Mouse (Mus musculus): Measurements from ENCODE around the gene Tenm4. TPM values are rescaled to one million over a fixed set of nuclear protein-coding genes. Genes with fewer than 3 reads are reported as not detected.

The Tenm4 gene
- total and polyA plus RNA-seq, 3 experiments, result 0.03 to 0.26 (median 0.04) TPM

- in situ Hi-C loops (cut with MboI; ENCODE audit: low pct_ligation_motif_present, low pct_unique_long_range_greater_than_20kb, low sequenced_read_pairs), result no loop called here
- Histone ChIP-seq H3K79me2 (replicated peaks; ENCODE audit: control insufficient read depth, extremely low read depth, insufficient read depth, poor library complexity, severe bottlenecking) (no peaks in the 10 kb centered on the region), H3K9me3 (replicated peaks; ENCODE audit: low read length) (no peaks in the 10 kb centered on the region), H3K27ac (ENCODE audit: insufficient read depth, low read depth) (no peak overlapping the region), H3K9ac (ENCODE audit: insufficient read depth, low read depth) (no peak overlapping the region), H3K4me3 (replicated peaks in 1 of 3; ENCODE audit: low read depth in 2 of 3, low read length in 2 of 3, poor library complexity in 1 of 3) (no peak overlapping the region), H3K4me1 (ENCODE audit: control insufficient read depth in 1 of 2, insufficient read depth in 2 of 2) (peaks cover 0 to 5% of the 10 kb centered on the region in 2 experiments; a peak in 2 of 4 replicates), H3K36me3 (replicated peaks in 1 of 2; ENCODE audit: control insufficient read depth in 1 of 2, insufficient read depth in 1 of 2, low read length in 1 of 2) (no peaks in the 10 kb centered on the region), H3K4me2 (ENCODE audit: insufficient read depth, low read depth, poor library complexity, severe bottlenecking) (no peak overlapping the region), H3K27me3 (replicated peaks) (no peaks in the 10 kb centered on the region)
- dilution Hi-C loops (cut with MboI; ENCODE audit: extremely low pct_ligation_motif_present, extremely low pct_unique_long_range_greater_than_20kb, low sequenced_read_pairs), result no loop called here
- DNase-seq (ENCODE audit: extremely low read depth), result no peak
- TF ChIP-seq IRF4 (IDR thresholded peaks at IDR 0.05; ENCODE audit: low read depth, low read length), result no peak
- no peak for TF ChIP-seq ZMIZ1 (IDR thresholded peaks at IDR 0.05; ENCODE audit: low read depth, low read length)
- no peak for TF ChIP-seq ZC3H11A (IDR thresholded peaks at IDR 0.05; ENCODE audit: low read depth, low read length)
- TF ChIP-seq ELF1 (IDR thresholded peaks at IDR 0.05; ENCODE audit: low read depth, low read length), result no peak
- no peak for TF ChIP-seq MXI1 (IDR thresholded peaks at IDR 0.05; ENCODE audit: low read depth, low read length)
- TF ChIP-seq MAFK (IDR thresholded peaks at IDR 0.05; ENCODE audit: insufficient replicate concordance, low read length), result no peak
- TF ChIP-seq USF1 (IDR thresholded peaks at IDR 0.05; ENCODE audit: low read depth, low read length), result no peak
- no peak for TF ChIP-seq SMC3 (IDR thresholded peaks at IDR 0.05; ENCODE audit: low read depth, low read length)
- no peak for TF ChIP-seq CTCF (conservative IDR thresholded peaks at IDR 0.05 in 1 of 2, IDR thresholded peaks at IDR 0.05 in 1 of 2; ENCODE audit: low read depth in 2 of 2, low read length in 2 of 2)
- no peak for TF ChIP-seq ZNF384 (IDR thresholded peaks at IDR 0.05; ENCODE audit: low read depth, low read length)
- no peak for TF ChIP-seq CHD2 (IDR thresholded peaks at IDR 0.05; ENCODE audit: low read length)
- no peak for TF ChIP-seq NELFE (IDR thresholded peaks at IDR 0.05; ENCODE audit: low read depth, low read length)
- no peak for TF ChIP-seq CHD1 (IDR thresholded peaks at IDR 0.05; ENCODE audit: low read depth, low read length)
- TF ChIP-seq E2F4 (IDR thresholded peaks at IDR 0.05; ENCODE audit: insufficient replicate concordance, low read depth, low read length), result no peak
- no peak for TF ChIP-seq TBP (conservative IDR thresholded peaks at IDR 0.05; ENCODE audit: low read depth, low read length)
- no peak for TF ChIP-seq UBTF (IDR thresholded peaks at IDR 0.05; ENCODE audit: low read depth, low read length)
- no peak for TF ChIP-seq PAX5 (IDR thresholded peaks at IDR 0.05; ENCODE audit: low read length)
- no peak for TF ChIP-seq RCOR1 (conservative IDR thresholded peaks at IDR 0.05; ENCODE audit: low read depth, low read length)
- TF ChIP-seq POLR2A (IDR thresholded peaks at IDR 0.05; ENCODE audit: low read depth, low read length), result no peak
- TF ChIP-seq MEF2A (IDR thresholded peaks at IDR 0.05; ENCODE audit: borderline replicate concordance, low read depth, low read length), result no peak
Measured at GRCm38 (mm10) chr7:96168921-96169320, 2.1 kb upstream of the Tenm4 start.

- Histone ChIP-seq H3K36me3 (replicated peaks in 1 of 2; ENCODE audit: control insufficient read depth in 1 of 2, insufficient read depth in 1 of 2, low read length in 1 of 2) (no peaks in the 10 kb centered on the region), H3K27me3 (replicated peaks) (no peaks in the 10 kb centered on the region), H3K4me3 (replicated peaks in 1 of 3; ENCODE audit: low read depth in 2 of 3, low read length in 2 of 3, poor library complexity in 1 of 3) (no peak overlapping the region), H3K4me1 (ENCODE audit: control insufficient read depth in 1 of 2, insufficient read depth in 2 of 2) (no peaks in the 10 kb centered on the region), H3K79me2 (replicated peaks; ENCODE audit: control insufficient read depth, extremely low read depth, insufficient read depth, poor library complexity, severe bottlenecking) (no peaks in the 10 kb centered on the region), H3K27ac (ENCODE audit: insufficient read depth, low read depth) (no peak overlapping the region), H3K9ac (ENCODE audit: insufficient read depth, low read depth) (no peak overlapping the region), H3K4me2 (ENCODE audit: insufficient read depth, low read depth, poor library complexity, severe bottlenecking) (no peak overlapping the region), H3K9me3 (replicated peaks; ENCODE audit: low read length) (no peaks in the 10 kb centered on the region)
- DNase-seq (ENCODE audit: extremely low read depth), result no peak
- in situ Hi-C loops (cut with MboI; ENCODE audit: low pct_ligation_motif_present, low pct_unique_long_range_greater_than_20kb, low sequenced_read_pairs), result no loop called here
- no peak for TF ChIP-seq TCF12 (IDR thresholded peaks at IDR 0.05; ENCODE audit: low read depth, low read length)
- TF ChIP-seq MXI1 (IDR thresholded peaks at IDR 0.05; ENCODE audit: low read depth, low read length), result no peak
- dilution Hi-C loops (cut with MboI; ENCODE audit: extremely low pct_ligation_motif_present, extremely low pct_unique_long_range_greater_than_20kb, low sequenced_read_pairs), result no loop called here
Measured at GRCm38 (mm10) chr7:96171596-96172563, 834 bp downstream of the Tenm4 start.

Data from CH12.LX (cell line).